Mouse (Mus musculus): ENCODE data around the gene Unc119. TPM values are rescaled to one million over a fixed set of nuclear protein-coding genes. Genes with fewer than 3 reads are reported as not detected.

Gene Unc119
- total RNA-seq, 2 experiments from 2014 or later: 4.2 to 4.6 TPM

DNA sequence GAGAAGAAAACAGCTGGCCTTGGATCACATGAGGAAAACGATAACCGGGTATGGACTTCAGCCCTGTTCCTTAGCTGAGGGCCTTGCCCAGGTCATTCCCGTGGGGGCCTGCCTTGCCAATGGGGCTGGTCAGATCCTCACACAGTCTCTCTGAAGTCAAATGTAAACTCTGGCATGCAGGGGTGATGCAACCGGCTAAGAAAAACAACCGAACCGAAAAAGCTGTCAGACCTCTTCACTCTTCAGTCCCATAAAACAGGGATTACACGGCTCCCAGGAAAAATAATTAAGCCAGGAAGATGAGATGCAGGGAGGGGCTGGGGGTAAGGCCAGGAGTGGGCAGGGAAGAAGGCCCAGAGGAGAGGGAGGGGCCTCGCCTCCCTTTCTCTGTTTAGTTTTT, 20.8 kb downstream of the Unc119 start:
- intact Hi-C loops (cut with DNase I): loop anchor here (5.0 kb wide), 1 partner anchor 88 kb away; no protein-coding TSS in a partner anchor
- no peak for DNase-seq (ENCODE audit: low spot score)

DNA sequence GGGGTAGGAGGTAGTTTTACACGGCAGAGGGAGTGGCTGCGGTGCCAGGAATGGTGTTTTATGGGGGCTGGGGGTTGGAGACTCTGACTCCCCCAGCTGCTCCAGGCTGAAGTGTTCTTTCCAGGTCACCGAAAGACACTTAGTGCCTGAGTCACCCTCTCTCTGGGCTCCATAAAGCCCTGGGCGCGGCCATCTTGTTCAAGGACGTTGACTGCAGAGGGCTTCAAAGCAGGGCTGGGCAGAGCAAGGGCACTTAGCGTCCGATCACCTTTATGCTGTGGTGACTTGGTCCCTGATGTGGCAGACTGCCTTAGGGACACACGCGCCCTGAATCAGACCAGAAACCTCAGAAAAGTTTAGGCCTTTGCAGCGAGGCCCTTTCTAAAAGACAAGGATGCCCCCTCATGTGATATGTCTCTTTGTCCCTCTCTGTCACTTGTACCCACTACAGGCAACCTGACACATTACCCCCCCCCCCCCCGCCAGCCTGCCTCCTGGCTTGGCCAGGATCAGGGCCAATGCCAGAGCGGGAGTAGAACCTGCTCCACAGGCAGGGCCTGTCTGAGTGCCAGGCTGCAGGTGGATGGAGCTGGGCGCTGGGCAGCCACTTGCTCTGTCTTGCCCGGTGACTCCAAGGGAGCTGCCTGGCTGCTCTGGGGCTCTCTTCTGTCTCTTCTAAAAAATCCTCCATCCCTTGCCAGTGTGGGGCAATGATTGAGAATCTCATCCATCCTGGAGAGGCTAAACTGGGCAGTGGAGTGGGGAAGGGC, 24.4 kb downstream of the Unc119 start:
- intact Hi-C loops (cut with DNase I): no loop called here
- DNase-seq (ENCODE audit: low spot score): no peak

- no peak for DNase-seq (ENCODE audit: low spot score)
- intact Hi-C loops (cut with DNase I): no loop called here
These were observed 27.1 kb downstream of the Unc119 start for GRCm38 (mm10) chr11:78370389-78370788.

GRCm38 (mm10) chr11:78371711-78372110, 28.4 kb downstream of the Unc119 start:
- intact Hi-C loops (cut with DNase I): no loop called here
- DNase-seq (ENCODE audit: low spot score): no peak

GRCm38 (mm10) chr11:78372166-78372565, 28.9 kb downstream of the Unc119 start:
- no peak for DNase-seq (ENCODE audit: low spot score)
- intact Hi-C loops (cut with DNase I): no loop called here

DNA sequence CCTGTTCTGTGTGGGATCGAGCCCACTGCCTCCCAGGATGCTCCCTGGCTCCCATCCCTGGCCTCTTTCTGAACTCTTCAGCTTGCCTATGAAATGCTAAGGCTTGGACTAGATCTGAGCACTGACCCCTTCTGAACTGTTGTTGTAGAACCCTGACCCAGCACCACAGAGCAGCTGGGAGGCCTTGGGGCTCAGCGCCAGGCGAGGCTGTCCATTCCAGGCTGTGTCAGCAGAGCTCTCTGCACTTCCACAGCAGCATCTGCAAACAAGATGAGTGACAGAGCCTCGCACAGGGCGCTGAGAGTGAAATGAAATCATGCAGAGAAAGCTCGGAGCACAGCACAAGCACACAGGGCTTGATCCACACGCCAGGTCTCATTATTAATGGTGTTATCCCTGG, 29.3 kb downstream of the Unc119 start:
- DNase-seq (ENCODE audit: low spot score): no peak
- intact Hi-C loops (cut with DNase I): no loop called here

GRCm38 (mm10) chr11:78374147-78374546, 30.9 kb downstream of the Unc119 start:
- DNase-seq (ENCODE audit: low spot score): no peak
- intact Hi-C loops (cut with DNase I): no loop called here

GRCm38 (mm10) chr11:78377549-78378159, 34.4 kb downstream of the Unc119 start:
- no peak for DNase-seq (ENCODE audit: low spot score)
- intact Hi-C loops (cut with DNase I): no loop called here

GRCm38 (mm10) chr11:78380351-78380750, 37.1 kb downstream of the Unc119 start:
- intact Hi-C loops (cut with DNase I): no loop called here
- no peak for DNase-seq (ENCODE audit: low spot score)

GRCm38 (mm10) chr11:78380996-78381395, 37.7 kb downstream of the Unc119 start:
- intact Hi-C loops (cut with DNase I): no loop called here
- no peak for DNase-seq (ENCODE audit: low spot score)

DNA sequence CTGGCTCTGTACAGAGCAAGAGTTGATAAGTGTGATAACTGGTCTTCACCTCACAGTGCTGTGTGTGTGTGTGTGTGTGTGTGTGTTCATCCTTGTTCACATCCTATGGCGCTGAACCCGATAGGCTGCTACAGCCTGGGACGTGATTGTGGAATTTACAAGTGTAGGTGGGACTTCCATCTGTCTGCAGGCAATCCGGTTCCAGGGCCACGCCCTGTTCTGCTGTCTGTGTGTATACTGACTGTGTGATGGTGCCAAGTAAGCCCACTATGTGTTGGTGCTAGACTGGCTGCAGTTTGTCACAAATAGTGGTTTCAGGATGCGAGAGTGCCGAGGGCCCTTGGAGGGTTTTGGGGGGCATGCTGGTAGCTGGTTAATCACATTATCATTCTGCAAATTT, 39.0 kb downstream of the Unc119 start:
- no peak for DNase-seq (ENCODE audit: low spot score)
- intact Hi-C loops (cut with DNase I): no loop called here

- intact Hi-C loops (cut with DNase I): no loop called here
- DNase-seq (ENCODE audit: low spot score): no peak
These were observed 39.4 kb downstream of the Unc119 start for GRCm38 (mm10) chr11:78382701-78383100.

DNA sequence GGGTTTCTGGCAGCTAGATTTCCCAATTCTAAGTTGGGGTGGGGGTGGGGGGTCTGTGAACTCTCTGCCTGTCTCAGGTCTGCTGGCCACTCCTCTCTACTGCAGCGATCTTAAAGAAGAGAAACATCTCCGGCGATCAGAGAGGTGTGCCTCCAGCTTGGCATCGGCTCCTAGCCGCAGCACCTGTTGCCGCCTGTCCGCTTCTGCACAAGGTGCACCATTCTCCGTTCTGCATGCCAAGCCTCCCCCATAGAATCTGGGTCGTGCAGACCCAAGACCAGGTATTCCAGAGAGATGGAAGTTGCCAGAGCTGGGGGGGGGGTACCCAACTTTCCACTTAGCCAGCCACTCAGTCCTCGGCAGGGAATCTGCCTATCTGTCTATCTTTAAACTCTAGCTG, 42.5 kb downstream of the Unc119 start:
- no peak for DNase-seq (ENCODE audit: low spot score)
- intact Hi-C loops (cut with DNase I): no loop called here

DNA sequence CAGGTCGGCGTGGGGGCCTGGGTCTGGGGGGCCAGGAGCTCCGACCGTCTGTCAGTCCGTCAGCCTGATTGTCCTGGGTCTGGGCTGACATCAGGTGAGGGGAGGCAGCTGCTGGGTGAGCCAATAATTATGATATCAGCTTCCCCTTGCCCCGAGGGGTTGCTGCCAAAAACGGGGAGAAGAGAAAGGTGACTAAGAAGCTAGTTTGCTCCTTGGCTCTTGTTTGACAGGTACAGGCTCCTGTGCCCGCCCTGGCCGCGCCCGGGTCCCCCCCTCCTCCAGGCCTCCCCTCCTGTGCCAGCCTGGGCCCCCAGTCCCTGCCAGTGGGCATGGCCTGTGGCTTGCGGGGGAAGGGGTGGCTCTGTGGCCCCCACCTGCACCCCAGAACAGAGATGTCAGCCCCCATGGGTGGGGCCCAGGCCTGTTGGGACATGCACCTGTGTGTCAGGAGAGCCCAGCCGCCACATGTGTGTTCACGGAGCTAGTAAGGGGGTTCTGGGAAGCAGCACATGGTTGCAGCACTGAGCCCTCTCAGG, 43.3 kb downstream of the Unc119 start, which contains the start of gene Foxn1:
Foxn1 (minus strand) TSS at position 51 of the 536 bp plus-strand sequence.
- intact Hi-C loops (cut with DNase I): no loop called here
- DNase-seq (ENCODE audit: low spot score): no peak

DNA sequence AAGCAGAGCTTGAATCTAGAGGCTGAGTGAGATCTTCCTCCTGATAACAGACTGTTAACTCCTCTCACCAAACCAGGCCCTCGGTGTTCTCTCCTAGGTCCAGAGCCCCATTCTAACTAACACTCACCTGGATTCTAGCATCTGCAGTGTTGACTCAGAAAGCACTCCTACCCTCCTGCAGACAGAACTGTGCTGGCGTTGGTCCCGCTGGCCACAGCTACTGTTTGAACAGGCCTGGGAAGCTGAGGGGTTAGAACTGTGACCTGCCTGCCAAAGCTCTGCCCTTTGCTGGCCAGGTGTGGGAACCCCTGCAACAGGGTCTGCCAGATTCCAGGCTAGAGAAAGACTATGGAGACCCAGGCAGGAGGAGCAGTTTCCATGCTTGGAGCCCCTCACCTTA, 49.4 kb downstream of the Unc119 start:
- intact Hi-C loops (cut with DNase I): no loop called here
- DNase-seq (ENCODE audit: low spot score): no peak

DNA sequence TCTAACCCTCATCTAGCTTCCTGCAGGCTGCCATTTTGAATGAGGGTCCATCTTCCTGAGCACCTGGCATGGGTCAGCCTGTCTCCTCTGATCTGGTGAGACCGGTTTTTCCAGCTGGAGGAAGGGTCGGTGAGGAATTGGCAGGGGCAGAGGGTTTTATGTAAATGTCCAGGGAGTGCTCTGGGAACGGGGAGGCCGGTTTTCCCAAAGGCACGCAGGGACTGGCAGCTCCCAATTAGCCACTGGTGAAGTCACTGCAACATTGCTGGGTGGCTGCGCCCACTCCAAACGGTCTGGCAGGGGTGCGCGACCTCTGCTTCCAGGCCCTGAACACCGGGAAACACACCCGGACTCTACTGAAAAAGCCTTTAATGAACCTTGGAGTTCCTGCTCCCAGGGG, 53.7 kb downstream of the Unc119 start:
- DNase-seq (ENCODE audit: low spot score): no peak
- intact Hi-C loops (cut with DNase I): no loop called here

- intact Hi-C loops (cut with DNase I): no loop called here
- no peak for DNase-seq (ENCODE audit: low spot score)
These were observed 54.1 kb downstream of the Unc119 start for GRCm38 (mm10) chr11:78397397-78397796.

DNA sequence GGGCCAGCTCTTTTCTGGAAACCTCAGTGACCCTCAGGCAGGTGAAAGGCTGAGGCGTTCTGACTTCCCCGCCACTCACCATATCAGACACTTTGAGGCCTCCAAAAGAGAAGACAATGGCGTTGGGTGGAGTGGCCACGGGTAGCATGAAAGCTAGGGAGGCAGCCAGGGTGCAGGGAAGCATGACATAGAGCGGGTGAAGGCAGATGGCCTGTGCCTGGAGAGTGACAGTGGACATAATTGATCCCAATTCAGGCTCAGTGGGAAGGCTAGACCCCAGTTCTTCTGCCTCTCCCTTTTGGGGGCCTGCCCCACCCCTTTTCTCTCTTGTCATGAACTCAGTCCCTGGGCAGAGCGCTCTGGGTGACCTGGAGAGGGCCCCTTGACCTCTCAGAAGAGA, 54.9 kb downstream of the Unc119 start:
- intact Hi-C loops (cut with DNase I): no loop called here
- no peak for DNase-seq (ENCODE audit: low spot score)
